Mouse (Mus musculus): ENCODE data around the gene Gbp8.
"Not testable (repeated sequence)": the region's sequence is repeated elsewhere in the genome, so short reads cannot be mapped to it uniquely, and the experiment has no call there.

Gene Gbp8

GRCm38 (mm10) chr5:105139409-105140088 lies at the start of gene Gbp8, which contains the start of the genes Gbp9 and Gbp4:
Gbp8 (minus strand) TSS chr5:105139540.
Gbp9 (minus strand) TSS chr5:105139539.
Gbp4 (minus strand) TSS chr5:105139586.
- DNase-seq (ENCODE audit: low spot score) = not testable (repeated sequence)

- no peak for DNase-seq (ENCODE audit: low spot score)
Observed at GRCm38 (mm10) chr5:105181446-105181845, 42.1 kb upstream of the Gbp8 start.

- no peak for DNase-seq (ENCODE audit: low spot score)
Observed at GRCm38 (mm10) chr5:105156582-105156981, 17.2 kb upstream of the Gbp8 start.

DNA sequence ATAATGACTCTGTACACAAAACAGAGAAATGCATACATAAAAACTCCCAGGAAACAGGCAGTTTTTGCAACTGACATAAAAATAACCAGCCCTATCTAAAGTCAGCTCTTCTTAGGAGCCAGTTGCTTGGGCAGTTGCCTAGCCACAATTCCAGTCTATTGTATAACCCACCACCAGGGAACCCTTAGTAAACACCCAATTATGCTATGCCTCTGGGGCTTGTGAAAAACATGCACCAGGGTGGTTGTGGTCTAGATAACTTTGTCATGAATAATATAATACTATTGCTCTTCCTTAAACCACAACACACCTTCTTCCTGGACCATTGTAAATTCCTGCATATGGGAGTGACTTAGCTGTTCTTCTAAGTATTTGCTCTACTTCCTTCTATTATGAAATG lies 14.7 kb upstream of the Gbp8 start:
- no peak for DNase-seq (ENCODE audit: low spot score)

DNA sequence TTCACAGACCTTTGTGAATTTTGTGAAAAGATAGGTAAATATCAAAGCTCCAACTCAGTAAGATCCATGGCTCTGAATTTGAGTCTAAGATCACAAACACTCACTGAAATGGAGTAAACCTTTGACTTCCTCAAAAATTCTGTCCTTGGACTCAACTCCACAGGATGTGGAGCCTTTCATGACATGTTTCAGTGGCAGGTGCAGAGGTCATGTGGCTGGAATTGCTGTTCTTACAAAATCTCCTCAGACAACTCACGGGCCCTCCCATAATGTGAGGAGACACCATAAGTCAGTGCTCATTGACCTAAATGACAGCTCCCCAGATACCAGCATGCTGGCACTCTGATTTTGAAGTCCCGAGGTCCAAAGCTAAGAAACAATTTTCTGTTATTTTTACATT lies 8.7 kb upstream of the Gbp8 start:
- DNase-seq (ENCODE audit: low spot score) = not testable (repeated sequence)

GRCm38 (mm10) chr5:105146447-105146846 lies 7.1 kb upstream of the Gbp8 start:
- DNase-seq (ENCODE audit: low spot score) = no peak

DNA sequence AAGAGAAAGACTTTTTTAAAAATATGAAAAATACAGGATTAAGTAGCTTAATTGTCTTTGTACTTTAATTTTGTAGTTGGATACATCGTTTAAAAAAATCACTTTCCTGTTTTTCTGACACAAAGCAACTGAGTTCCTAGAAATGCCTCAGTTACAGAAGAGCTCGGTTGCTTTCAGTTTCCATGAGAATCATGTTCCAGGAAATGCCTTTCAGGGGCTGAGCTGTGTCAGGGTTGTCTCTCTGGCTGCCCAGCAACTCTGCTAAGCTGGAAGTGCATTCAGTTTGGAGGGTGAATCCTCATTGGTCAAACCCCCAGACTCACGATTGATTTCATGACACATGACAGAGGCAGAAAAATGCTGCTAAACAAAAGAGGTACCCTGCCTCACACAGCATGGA lies 6.4 kb upstream of the Gbp8 start:
- not testable (repeated sequence) for DNase-seq (ENCODE audit: low spot score)

DNA sequence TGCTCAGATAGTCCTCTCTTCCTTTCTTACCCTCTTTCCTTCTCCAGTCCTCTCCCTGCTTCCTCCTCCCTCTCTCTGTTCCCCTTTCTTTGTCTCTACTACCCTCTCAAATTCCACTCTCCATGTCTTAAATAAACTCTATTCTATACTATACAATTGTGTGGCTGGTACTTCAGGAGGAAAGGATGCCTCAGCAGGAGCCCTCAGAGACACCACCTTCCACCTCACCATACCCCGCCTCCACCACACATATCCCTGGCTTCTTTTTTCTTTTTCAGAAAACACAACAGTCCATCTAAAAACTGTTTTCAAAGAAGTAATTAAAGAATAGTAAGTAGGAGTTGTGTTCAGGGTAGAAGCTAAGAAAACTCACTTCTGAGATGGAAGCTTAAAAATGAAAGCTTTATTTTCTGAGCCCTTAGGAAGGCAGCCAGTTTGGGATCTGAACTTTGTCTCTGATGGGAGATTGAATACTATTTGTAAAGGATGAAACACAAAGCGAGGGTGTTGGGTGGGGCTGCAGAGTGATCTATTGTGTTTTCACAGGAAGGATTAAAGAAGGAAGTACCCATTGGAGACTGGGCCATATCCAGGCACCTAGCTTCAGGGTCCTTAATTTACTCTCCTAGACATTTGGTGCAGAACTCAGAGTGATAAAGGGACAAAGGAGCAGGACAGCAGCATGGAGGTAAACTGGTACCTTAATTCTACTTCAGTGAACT lies 910 bp upstream of the Gbp8 start:
- DNase-seq (ENCODE audit: low spot score) = not testable (repeated sequence)

DNA sequence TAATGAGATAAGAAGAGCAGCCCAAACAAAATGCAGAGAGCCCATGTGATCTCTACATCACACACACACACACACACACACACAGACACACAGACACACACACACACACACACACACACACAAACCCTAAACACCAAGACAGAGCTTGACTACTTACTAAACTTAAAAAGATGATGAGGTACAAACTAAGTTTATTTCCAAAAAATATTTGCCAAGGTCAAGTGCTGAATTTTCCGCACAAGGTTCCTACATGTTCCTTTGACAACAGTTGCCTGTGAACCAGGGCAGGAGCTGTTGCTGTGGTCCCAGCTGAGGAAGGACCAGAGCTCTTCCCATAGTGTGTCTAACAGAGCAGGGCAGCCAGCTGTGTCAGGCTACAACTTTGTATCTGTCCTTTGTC lies 434 bp downstream of the Gbp8 start:
- no peak for DNase-seq (ENCODE audit: low spot score)

DNA sequence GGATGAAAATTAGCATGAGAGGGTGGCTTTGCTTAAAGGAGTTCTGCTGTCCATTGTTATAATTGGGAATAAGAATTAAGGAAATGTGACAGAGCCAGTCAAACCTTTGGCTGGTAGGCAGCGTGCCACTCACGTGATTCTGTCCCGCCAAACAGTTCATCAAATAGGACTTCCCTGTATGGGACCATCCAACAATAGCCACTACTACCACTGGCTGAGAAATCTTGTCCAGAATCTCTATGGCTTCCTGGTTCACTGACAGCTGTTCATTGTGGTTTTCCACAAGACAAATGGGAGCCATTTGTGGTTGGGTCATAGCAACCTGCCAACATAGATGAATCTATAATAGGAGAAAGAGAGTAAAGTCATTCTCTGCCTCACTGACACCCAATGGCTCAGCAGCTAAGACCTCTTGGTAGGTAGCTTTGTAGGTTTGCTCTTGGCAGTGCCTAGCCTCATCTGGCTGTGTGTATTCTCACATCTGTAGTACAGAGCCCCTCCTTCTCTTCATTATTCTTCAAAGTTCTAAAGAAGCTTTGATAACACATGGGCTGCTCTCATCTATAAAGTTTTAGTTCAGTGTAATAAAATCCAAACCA lies 2.5 kb downstream of the Gbp8 start:
- not testable (repeated sequence) for DNase-seq (ENCODE audit: low spot score)

GRCm38 (mm10) chr5:105121731-105122130 lies 17.6 kb downstream of the Gbp8 start:
- DNase-seq (ENCODE audit: low spot score) = not testable (repeated sequence)

- no peak for DNase-seq (ENCODE audit: low spot score)
Observed at GRCm38 (mm10) chr5:105115740-105116139, 23.6 kb downstream of the Gbp8 start.

DNA sequence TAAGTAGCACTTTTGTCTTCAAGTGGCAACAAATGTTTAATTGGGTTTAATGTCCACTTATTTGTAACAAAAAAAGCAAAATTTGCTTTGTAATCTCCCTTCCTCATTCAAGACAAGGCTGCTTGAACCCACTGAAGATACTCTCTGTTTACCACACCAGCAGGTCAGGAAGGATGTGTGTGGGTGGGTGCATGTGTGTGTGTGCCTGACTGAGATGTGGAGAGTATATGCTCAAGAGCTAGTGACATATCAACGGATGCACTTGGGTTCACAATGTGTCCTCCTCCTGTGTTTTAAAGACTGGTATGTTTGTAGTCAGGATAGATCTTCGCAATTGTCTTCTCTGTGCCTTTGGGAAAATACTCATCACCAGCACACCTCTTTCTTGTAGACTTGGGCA lies 24.6 kb downstream of the Gbp8 start:
- DNase-seq (ENCODE audit: low spot score) = no peak

DNA sequence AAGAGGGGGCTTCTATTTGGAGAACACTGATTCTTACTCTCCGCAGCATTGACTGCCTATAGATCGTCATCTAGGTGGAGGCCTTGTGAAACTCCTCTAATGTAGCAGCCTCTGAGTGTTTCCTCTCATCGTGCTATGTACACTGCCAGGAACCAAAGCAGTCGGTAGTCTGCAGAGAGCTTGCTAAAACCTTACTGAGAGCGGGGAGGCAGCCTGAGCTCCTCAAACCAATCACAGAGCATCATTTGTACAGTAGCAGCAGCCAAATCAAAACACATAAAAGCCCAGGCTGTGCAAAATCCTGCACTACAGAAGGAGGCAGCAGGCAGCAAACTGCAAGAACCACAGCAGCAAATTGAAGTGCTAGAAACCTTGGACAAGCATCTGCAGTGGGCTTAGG lies 25.7 kb downstream of the Gbp8 start:
- DNase-seq (ENCODE audit: low spot score) = no peak

- not testable (repeated sequence) for DNase-seq (ENCODE audit: low spot score)
Observed at GRCm38 (mm10) chr5:105110271-105110852, 29.0 kb downstream of the Gbp8 start.

DNA sequence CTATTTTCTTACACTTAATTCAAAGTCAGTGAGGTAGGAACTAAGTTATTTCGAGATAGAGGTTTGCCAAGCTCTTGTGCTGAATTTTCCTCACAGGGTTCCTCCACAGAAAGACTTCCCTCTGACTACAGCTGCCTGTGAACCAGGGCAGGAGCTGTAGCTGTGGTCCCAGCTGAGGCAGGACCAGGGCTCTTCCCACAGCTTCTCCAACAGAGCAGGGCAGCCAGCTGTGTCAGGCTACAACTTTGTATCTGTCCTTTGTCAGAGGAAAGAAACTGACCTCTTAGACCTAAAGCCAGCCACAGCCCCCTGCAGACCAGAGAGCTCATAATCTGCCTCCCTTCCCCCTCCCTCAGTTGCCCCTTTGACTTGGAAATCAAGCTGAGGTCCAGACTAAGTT lies 29.6 kb downstream of the Gbp8 start:
- not testable (repeated sequence) for DNase-seq (ENCODE audit: low spot score)

DNA sequence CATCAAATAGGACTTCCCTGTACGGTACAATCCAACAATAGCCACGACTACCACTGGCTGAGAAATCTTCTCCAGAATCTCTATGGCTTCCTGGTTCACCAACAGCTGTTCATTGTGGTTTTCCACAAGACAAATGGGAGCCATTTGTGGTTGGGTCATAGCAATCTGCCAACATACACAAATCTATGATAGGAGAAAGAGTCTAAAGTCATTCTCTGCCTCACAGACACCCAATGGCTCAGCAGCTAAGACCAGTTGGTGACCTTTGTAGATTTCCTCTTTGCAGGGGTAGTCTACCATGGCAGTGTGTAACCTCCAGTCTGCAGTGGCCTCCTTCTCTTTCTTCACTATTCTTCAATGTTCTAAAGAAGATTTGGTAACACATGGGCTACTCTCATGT lies 33.7 kb downstream of the Gbp8 start:
- not testable (repeated sequence) for DNase-seq (ENCODE audit: low spot score)

GRCm38 (mm10) chr5:105081900-105082299 lies 57.4 kb downstream of the Gbp8 start:
- DNase-seq (ENCODE audit: low spot score) = no peak

GRCm38 (mm10) chr5:105068356-105068755 lies 71.0 kb downstream of the Gbp8 start:
- DNase-seq (ENCODE audit: low spot score) = not testable (repeated sequence)

DNA sequence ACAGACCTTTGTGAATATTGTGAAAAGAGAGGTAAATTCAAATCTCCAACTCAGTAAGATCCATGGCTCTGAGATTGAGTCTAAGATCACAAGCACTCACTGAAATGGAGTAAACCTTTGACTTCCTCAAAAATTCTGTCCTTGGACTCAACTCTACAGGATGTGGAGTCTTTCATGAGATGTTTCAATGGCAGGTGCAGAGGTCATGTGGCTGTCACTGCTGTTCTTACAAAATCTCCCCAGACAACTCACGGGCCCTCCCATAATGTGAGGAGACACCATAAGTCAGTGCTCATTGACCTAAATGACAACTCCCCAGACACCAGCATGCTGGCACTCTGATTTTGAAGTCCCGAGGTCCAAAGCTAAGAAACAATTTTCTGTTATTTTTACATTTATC lies 74.9 kb downstream of the Gbp8 start:
- not testable (repeated sequence) for DNase-seq (ENCODE audit: low spot score)

GRCm38 (mm10) chr5:105063321-105063720 lies 76.0 kb downstream of the Gbp8 start:
- DNase-seq (ENCODE audit: low spot score) = no peak

GRCm38 (mm10) chr5:105062403-105062802 lies 76.9 kb downstream of the Gbp8 start:
- DNase-seq (ENCODE audit: low spot score) = not testable (repeated sequence)

DNA sequence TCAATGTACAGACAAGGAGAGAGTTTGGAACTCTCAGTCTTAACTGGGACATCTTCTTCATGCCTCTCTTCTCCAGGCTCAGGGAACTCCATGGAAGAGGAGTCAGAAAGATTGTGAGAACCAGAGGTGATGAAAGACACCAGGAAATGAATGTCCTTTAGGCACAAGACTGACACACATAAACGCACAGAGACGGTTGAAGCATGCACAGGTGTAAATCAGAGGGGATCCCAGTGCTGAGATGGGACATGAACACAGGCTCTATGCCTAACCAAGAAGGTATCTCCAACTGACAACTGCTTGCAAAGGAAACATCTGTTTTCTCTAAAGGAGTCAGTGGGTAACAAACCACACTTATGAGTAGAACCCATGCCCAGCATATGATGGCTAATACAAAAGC lies 79.1 kb downstream of the Gbp8 start:
- no peak for DNase-seq (ENCODE audit: low spot score)
